ENCODE assay signal across 23 mouse cellular contexts in the genomic region with DNA sequence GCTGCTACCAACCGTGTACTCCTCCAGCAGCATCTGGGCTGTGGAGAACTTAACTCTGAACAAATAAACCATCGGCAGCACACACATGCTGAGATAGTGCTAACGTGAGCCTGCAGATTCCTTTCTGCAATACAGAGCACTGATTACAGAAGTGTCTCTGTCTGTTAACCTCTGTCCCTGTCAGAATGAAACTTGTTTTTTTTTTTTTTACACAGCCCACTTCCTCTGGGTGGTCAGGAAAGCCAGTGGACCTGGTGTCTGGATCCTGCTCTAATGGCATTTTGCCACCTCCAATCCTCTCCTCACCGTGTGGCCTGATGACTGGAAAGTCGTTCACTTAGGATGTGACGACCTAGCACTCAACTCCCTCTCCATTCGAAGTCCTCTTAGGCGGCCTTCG.
A peak's percentile ranks its signal among the peaks of the same experiment; 100 is the strongest.
DNase-seq lines count a peak whose midpoint lies in the region; ATAC-seq and TF ChIP-seq lines count a peak whose summit lies in the region.
"Had no signal": no experiment of that assay in that cellular context is flagged by ENCODE, and none has a peak within 500 bp of the region (broad histone marks: within the 10 kb centered on the region; RNA-seq: fewer than 3 reads in every experiment).

No protein-coding gene starts in this region.

- no peak for DNase-seq in heart, postnatal 4 days
- peak; percentile 57 for DNase-seq in A20 (ENCODE audit: low read depth, low spot score)
- no peak for DNase-seq in layer of hippocampus, adult 9-11 months
- no peak for DNase-seq in lung, adult 2 months
- DNase-seq: adrenal gland, adult 8-10 months; adrenal gland, postnatal 14 days; adrenal gland, postnatal 36 days; cerebellum, adult 11-12 months; cerebellum, adult 2 months; cerebellum, adult 9-10 months; cerebellum, postnatal 10 days; cerebellum, postnatal 36 days; forebrain, postnatal 0 days had no signal

- H3K27me3 ChIP-seq in heart, embryonic 14.5 days (ENCODE audit: control insufficient read depth, insufficient read depth, low read length): no peaks in the 10 kb centered on the region
- H3K27me3 ChIP-seq: embryonic facial prominence, embryonic 12.5 days; forebrain, embryonic 13.5 days; forebrain, embryonic 15.5 days; Patski had no signal

- H3K4me3 ChIP-seq in heart, embryonic 14.5 days (ENCODE audit: control insufficient read depth in 1 of 2, insufficient read depth in 1 of 2, low read depth in 1 of 2, low read length in 2 of 2): no peak overlapping the region
- H3K4me3 ChIP-seq in lung, adult 2 months (replicated peaks; ENCODE audit: extremely low read depth, low read depth, low read length): no peak overlapping the region
- H3K4me3 ChIP-seq: embryonic facial prominence, embryonic 10.5 days; embryonic facial prominence, embryonic 12.5 days; forebrain, embryonic 13.5 days; forebrain, embryonic 15.5 days had no signal

- H3K9ac ChIP-seq in heart, embryonic 14.5 days (ENCODE audit: low read length): no peak overlapping the region
- H3K9ac ChIP-seq: embryonic facial prominence, embryonic 12.5 days; forebrain, embryonic 13.5 days; forebrain, embryonic 15.5 days; forebrain, postnatal 0 days had no signal

- 30% methylated on average over 9 of the region's 9 CpGs for WGBS in heart, embryonic 14.5 days
- 40% methylated on average over 9 of the region's 9 CpGs for WGBS in lung, adult 2 months

- TF ChIP-seq POLR2A in lung, adult 2 months (IDR thresholded peaks at IDR 0.05; ENCODE audit: borderline replicate concordance, extremely low read depth, low read depth, low read length): no peak

- H3K36me3 ChIP-seq in heart, embryonic 14.5 days (ENCODE audit: control insufficient read depth, insufficient read depth, low read length): no peaks in the 10 kb centered on the region
- H3K36me3 ChIP-seq: embryonic facial prominence, embryonic 10.5 days; embryonic facial prominence, embryonic 12.5 days; forebrain, embryonic 15.5 days; G1E had no signal

- H3K4me2 ChIP-seq in heart, embryonic 14.5 days (ENCODE audit: low read length): 0 out of 2 replicates have a peak overlapping the region, but pooled peaks have one; percentile 4
- H3K4me2 ChIP-seq: embryonic facial prominence, embryonic 12.5 days; forebrain, embryonic 13.5 days; forebrain, embryonic 15.5 days had no signal

- peaks cover 6 to 8% of the 10 kb centered on the region in 2 experiments for H3K4me1 ChIP-seq in heart, embryonic 14.5 days (ENCODE audit: control insufficient read depth in 2 of 2, insufficient read depth in 2 of 2, low read length in 2 of 2)
- no peaks in the 10 kb centered on the region for H3K4me1 ChIP-seq in lung, adult 2 months (ENCODE audit: control insufficient read depth, insufficient read depth, low read length)
- H3K4me1 ChIP-seq: embryonic facial prominence, embryonic 10.5 days; embryonic facial prominence, embryonic 12.5 days had no signal

- no peak for TF ChIP-seq CTCF in lung, adult 2 months (IDR thresholded peaks at IDR 0.05; ENCODE audit: insufficient read depth, low read length)

- H3K27ac ChIP-seq in heart, embryonic 14.5 days (replicated peaks in 1 of 2; ENCODE audit: control insufficient read depth in 1 of 2, insufficient read depth in 1 of 2, low read depth in 2 of 2, low read length in 2 of 2): no peak overlapping the region
- H3K27ac ChIP-seq: embryonic facial prominence, embryonic 10.5 days; embryonic facial prominence, embryonic 12.5 days; forebrain, embryonic 13.5 days; forebrain, embryonic 15.5 days had no signal

- H3K9me3 ChIP-seq in heart, embryonic 14.5 days (ENCODE audit: control insufficient read depth, low read length): peaks cover 5% of the 10 kb centered on the region; the same call in 1 of the 2 replicates
- H3K9me3 ChIP-seq: embryonic facial prominence, embryonic 10.5 days; embryonic facial prominence, embryonic 12.5 days; forebrain, embryonic 13.5 days; forebrain, embryonic 15.5 days had no signal

- no peak for ATAC-seq in heart, embryonic 14.5 days (ENCODE audit: insufficient number of reproducible peaks, insufficient read depth, low FRiP score, low read depth)
- ATAC-seq in common myeloid progenitor, adult 5-6 weeks (replicated peaks; ENCODE audit: low read depth, poor library complexity, severe bottlenecking): peak; percentile 50; the same call in 1 of the 2 replicates
- peak; percentile 31; the same call in 1 of the 2 replicates for ATAC-seq in megakaryocyte progenitor cell, adult 5-6 weeks (replicated peaks; ENCODE audit: poor library complexity)
- ATAC-seq: activated CD4-positive, CD25-positive, alpha-beta regulatory T cell, adult 4 months; forebrain, embryonic 13.5 days; forebrain, embryonic 15.5 days; forebrain, postnatal 0 days; Patski had no signal
